Mouse (Mus musculus) Patski (cell line): ENCODE results near the gene Olfr60. TPM values are rescaled to one million over a fixed set of nuclear protein-coding genes. Genes with fewer than 3 reads are reported as not detected.

Source experiments
- ATAC-seq: fragments of 100-300 bp; one replicate; pipeline ENCODE4 v1.8.0; 2021
- CTCF ChIA-PET: fragments of 350-600 bp; sonication (Branson Sonifier 250); formaldehyde crosslinking; loops from one replicate; lab custom pipeline; 2022; ENCODE audit warnings: inconsistent platforms; lab: Charles Lee
- POLR2A ChIA-PET: fragments of 350-600 bp; sonication (Branson Sonifier 250); formaldehyde crosslinking; loops from one replicate; lab custom pipeline; 2022; ENCODE audit warnings: antibody characterized with exemption, inconsistent platforms; lab: Charles Lee
- DNase-seq: peaks from one replicate; pipeline ENCODE4 v3.0.0-alpha.2; 2011; ENCODE audit warnings: low read depth, low spot score
- H3K27me3 ChIP-seq: fragments of 371-371 bp; one replicate; pipeline ENCODE4 v1.5.1; 2021
- CTCF ChIP-seq: fragments of 100-300 bp; IDR thresholded peaks from one replicate; pipeline ENCODE4 v1.5.1; 2021
- in situ Hi-C: fragments of 300-500 bp; cut with MboI; formaldehyde crosslinking; loops from 3 replicates; pipeline ENCODE4 v1.11.1; 2018; ENCODE audit warnings: low pct_unique_long_range_greater_than_20kb, mixed read lengths
- polyA plus RNA-seq: library from polyadenylated mRNA; unstranded; gene quantifications from one replicate; pipeline ENCODE4 v1.2.3, GENCODE M21; 2021

Gene Olfr60
- polyA plus RNA-seq, 1 experiment from 2014 or later, result not detected

DNA sequence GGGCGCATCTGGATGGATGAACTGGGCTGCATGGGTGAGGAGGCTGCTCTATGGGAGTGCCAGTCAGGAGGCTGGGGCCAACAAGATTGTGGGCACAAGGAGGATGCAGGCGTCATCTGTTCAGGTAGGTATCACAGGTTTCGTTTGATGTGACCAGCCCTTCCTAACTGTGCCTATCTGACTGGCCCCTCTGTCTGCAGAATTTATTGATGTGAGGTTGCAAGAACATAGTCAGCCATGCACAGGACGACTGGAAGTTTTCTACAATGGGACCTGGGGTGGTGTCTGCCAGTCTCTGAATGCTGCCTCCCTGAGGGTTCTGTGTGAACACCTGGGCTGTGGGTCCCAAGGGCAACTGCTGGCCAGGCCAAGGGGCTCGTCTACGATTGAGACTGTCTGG is 64.6 kb downstream of the Olfr60 start:
- ATAC-seq, result no peak
- in situ Hi-C loops, result no loop called here
- no peak for TF ChIP-seq CTCF
- CTCF ChIA-PET, result no interaction called here
- POLR2A ChIA-PET, result no interaction called here
- H3K27me3 ChIP-seq, result no peaks in the 10 kb centered on the region
- DNase-seq, result no peak

DNA sequence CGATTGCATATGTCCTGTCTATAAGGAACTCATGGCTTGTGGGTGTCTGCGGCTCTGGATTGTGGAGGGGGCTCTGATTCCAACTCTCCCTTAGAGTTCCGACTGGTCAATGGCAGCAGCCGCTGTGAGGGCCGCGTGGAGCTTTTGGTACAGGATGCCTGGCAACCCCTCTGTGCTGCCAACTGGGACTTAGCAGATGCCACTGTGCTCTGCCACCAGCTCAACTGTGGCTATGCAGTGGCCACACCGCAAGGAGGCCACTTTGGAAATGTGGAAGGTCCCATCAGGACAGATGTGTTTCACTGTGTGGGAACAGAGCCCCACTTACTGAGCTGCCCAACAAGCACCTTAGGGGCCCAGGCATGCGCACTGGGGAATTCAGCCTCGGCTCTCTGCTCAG is 65.7 kb downstream of the Olfr60 start:
- no peak for DNase-seq
- ChIA-PET POLR2A (no interaction called here), CTCF (no interaction called here)
- TF ChIP-seq CTCF, result no peak
- no peaks in the 10 kb centered on the region for H3K27me3 ChIP-seq
- ATAC-seq, result no peak
- in situ Hi-C loops, result no loop called here

Other genes starting within 250 kb of the Olfr60 start
- 9.8 TPM for gene Paox, start 245.9 kb downstream of the Olfr60 start, polyA plus RNA-seq
- 170 TPM for gene Echs1, start 245.2 kb downstream of the Olfr60 start, polyA plus RNA-seq
- gene Mtg1, start 224.1 kb downstream of the Olfr60 start, polyA plus RNA-seq, result 23.2 TPM
- gene Sprn, start 206.8 kb downstream of the Olfr60 start, polyA plus RNA-seq, result 0.01 TPM
- gene Olfr522, start 196.9 kb downstream of the Olfr60 start, polyA plus RNA-seq, result not detected
- gene Olfr523, start 188.5 kb downstream of the Olfr60 start, polyA plus RNA-seq, result not detected
- not detected for gene Olfr524, start 155.7 kb downstream of the Olfr60 start, polyA plus RNA-seq
- gene Cd163l1, start 143.4 kb downstream of the Olfr60 start, polyA plus RNA-seq, result not detected
- not detected for gene 5830411N06Rik, start 114.4 kb downstream of the Olfr60 start, polyA plus RNA-seq
- gene Olfr525, start 40.8 kb downstream of the Olfr60 start, polyA plus RNA-seq, result not detected
- not detected for gene Olfr527, start 27.7 kb downstream of the Olfr60 start, polyA plus RNA-seq
- not detected for gene Olfr530, start 14.7 kb upstream of the Olfr60 start, polyA plus RNA-seq
- not detected for gene Olfr531, start 41.2 kb upstream of the Olfr60 start, polyA plus RNA-seq
- gene Olfr532, start 60.0 kb upstream of the Olfr60 start, polyA plus RNA-seq, result not detected
- not detected for gene Olfr533, start 101.7 kb upstream of the Olfr60 start, polyA plus RNA-seq
- not detected for gene Olfr535, start 122.5 kb upstream of the Olfr60 start, polyA plus RNA-seq
- gene Olfr536, start 145.7 kb upstream of the Olfr60 start, polyA plus RNA-seq, result not detected
- gene Olfr538, start 206.2 kb upstream of the Olfr60 start, polyA plus RNA-seq, result not detected
- gene Olfr46, start 239.6 kb upstream of the Olfr60 start, polyA plus RNA-seq, result not detected